ENCODE assay signal across 16 mouse cellular contexts in genomic region chr3:79910375-79911141, GRCm38 (mm10). TPM values are rescaled to one million over a fixed set of nuclear protein-coding genes. Genes with fewer than 3 reads are reported as not detected.
A peak's percentile ranks its signal among the peaks of the same experiment; 100 is the strongest.
DNase-seq lines count a peak whose midpoint lies in the region; ATAC-seq and TF ChIP-seq lines count a peak whose summit lies in the region.
"Had no signal": no experiment of that assay in that cellular context is flagged by ENCODE, and none has a peak within 500 bp of the region (broad histone marks: within the 10 kb centered on the region; RNA-seq: fewer than 3 reads in every experiment).

No protein-coding gene starts in this region.

- WGBS in heart, embryonic 11.5 days (ENCODE audit: insufficient replicate concordance), result 53% methylated on average over 10 of the region's 10 CpGs
- 51% methylated on average over 10 of the region's 10 CpGs for whole genome bisulfite sequencing in lung, postnatal 0 days
- 44% methylated on average over 10 of the region's 10 CpGs for WGBS in lung, adult 2 months
- WGBS in heart, embryonic 16.5 days, result 53% methylated on average over 10 of the region's 10 CpGs

- intact Hi-C loops in left cerebral cortex, postnatal 25 days (cut with DNase I), result no loop called here

- no peak overlapping the region for H3K9ac ChIP-seq in heart, embryonic 11.5 days (ENCODE audit: low read depth, low read length)
- no peak overlapping the region for H3K9ac ChIP-seq in lung, postnatal 0 days (replicated peaks; ENCODE audit: low read depth)
- no peak overlapping the region for H3K9ac ChIP-seq in heart, embryonic 16.5 days (ENCODE audit: low read length)
- H3K9ac ChIP-seq: embryonic facial prominence, embryonic 15.5 days; forebrain, embryonic 15.5 days; hindbrain, embryonic 15.5 days had no signal

- 0 out of 2 replicates have a peak overlapping the region, but pooled peaks have one; percentile 1 for H3K27ac ChIP-seq in heart, embryonic 11.5 days (ENCODE audit: low read depth, low read length)
- peak overlapping the region; percentile 48 for H3K27ac ChIP-seq in lung, postnatal 0 days (ENCODE audit: low read length)
- H3K27ac ChIP-seq in heart, embryonic 16.5 days (ENCODE audit: low read length), result peak overlapping the region; percentile 23; the same call in 1 of the 2 replicates
- H3K27ac ChIP-seq: embryonic facial prominence, embryonic 15.5 days; forebrain, embryonic 15.5 days; hindbrain, embryonic 15.5 days; midbrain, embryonic 10.5 days had no signal

- peaks cover 22% of the 10 kb centered on the region for H3K4me1 ChIP-seq in heart, embryonic 11.5 days (ENCODE audit: control insufficient read depth, insufficient read depth, low read length)
- peaks cover 4% of the 10 kb centered on the region; the same call in 1 of the 2 replicates for H3K4me1 ChIP-seq in lung, postnatal 0 days (ENCODE audit: insufficient read depth, low read depth, low read length)
- H3K4me1 ChIP-seq in lung, adult 2 months (ENCODE audit: control insufficient read depth, insufficient read depth, low read length), result peaks cover 30% of the 10 kb centered on the region
- H3K4me1 ChIP-seq in heart, embryonic 16.5 days (ENCODE audit: control insufficient read depth, insufficient read depth, low read length), result peaks cover 26% of the 10 kb centered on the region
- H3K4me1 ChIP-seq: embryonic facial prominence, embryonic 15.5 days; forebrain, embryonic 15.5 days; hindbrain, embryonic 15.5 days; midbrain, embryonic 10.5 days had no signal

- H3K27me3 ChIP-seq in heart, embryonic 11.5 days (ENCODE audit: control insufficient read depth, insufficient read depth, low read length), result no peaks in the 10 kb centered on the region
- H3K27me3 ChIP-seq in lung, postnatal 0 days (replicated peaks; ENCODE audit: insufficient read depth, low read length), result no peaks in the 10 kb centered on the region
- no peaks in the 10 kb centered on the region for H3K27me3 ChIP-seq in heart, embryonic 16.5 days (ENCODE audit: control insufficient read depth, insufficient read depth, low read length)
- H3K27me3 ChIP-seq: embryonic facial prominence, embryonic 15.5 days; forebrain, embryonic 15.5 days; hindbrain, embryonic 15.5 days had no signal

- TF ChIP-seq CTCF in lung, postnatal 0 days (IDR thresholded peaks at IDR 0.05), result peak; percentile 30; the same call in 1 of the 2 replicates
- no peak for TF ChIP-seq CTCF in lung, adult 2 months (IDR thresholded peaks at IDR 0.05; ENCODE audit: insufficient read depth, low read length)

- no peak for DNase-seq in heart, adult 9 months (ENCODE audit: low spot score in 2 of 2)
- DNase-seq in lung, postnatal 0 days (ENCODE audit: low spot score), result no peak
- no peak for DNase-seq in lung, adult 2 months
- no peak for DNase-seq in kidney, adult 11 months
- DNase-seq in left cerebral cortex, postnatal 25 days (ENCODE audit: low spot score in 2 of 2), result no peak
- DNase-seq: cerebellum, adult 11-12 months; gastrocnemius, postnatal 25 days; kidney, adult 18-20 months; right cerebral cortex, postnatal 14 days; thymus, adult 18-20 months had no signal

- no peak for ATAC-seq in heart, embryonic 11.5 days (replicated peaks; ENCODE audit: insufficient number of reproducible peaks, low FRiP score, low TSS enrichment)
- peak; percentile 70 for ATAC-seq in lung, postnatal 0 days
- no peak for ATAC-seq in heart, embryonic 16.5 days (replicated peaks; ENCODE audit: extremely low read depth, insufficient read depth, low FRiP score)
- ATAC-seq: forebrain, embryonic 15.5 days had no signal

- peaks cover 7% of the 10 kb centered on the region for H3K36me3 ChIP-seq in heart, embryonic 11.5 days (ENCODE audit: control insufficient read depth, insufficient read depth, low read length)
- H3K36me3 ChIP-seq in lung, postnatal 0 days (ENCODE audit: insufficient read depth, low read length), result no peaks in the 10 kb centered on the region
- peaks cover 18% of the 10 kb centered on the region for H3K36me3 ChIP-seq in heart, embryonic 16.5 days (ENCODE audit: control insufficient read depth, insufficient read depth)
- H3K36me3 ChIP-seq: embryonic facial prominence, embryonic 15.5 days; forebrain, embryonic 15.5 days; hindbrain, embryonic 15.5 days; midbrain, embryonic 10.5 days had no signal

- H3K4me2 ChIP-seq in heart, embryonic 11.5 days, result no peak overlapping the region
- no peak overlapping the region for H3K4me2 ChIP-seq in lung, postnatal 0 days (replicated peaks; ENCODE audit: low read depth, low read length)
- H3K4me2 ChIP-seq in heart, embryonic 16.5 days (ENCODE audit: low read depth, low read length), result no peak overlapping the region
- H3K4me2 ChIP-seq: embryonic facial prominence, embryonic 15.5 days; forebrain, embryonic 15.5 days; hindbrain, embryonic 15.5 days had no signal

- peak; percentile 58; the same call in 1 of the 2 replicates for TF ChIP-seq EP300 in lung, postnatal 0 days (IDR thresholded peaks at IDR 0.05)

- H3K9me3 ChIP-seq in heart, embryonic 11.5 days (replicated peaks; ENCODE audit: control insufficient read depth, low read length), result no peaks in the 10 kb centered on the region
- H3K9me3 ChIP-seq in lung, postnatal 0 days (ENCODE audit: low read length), result no peaks in the 10 kb centered on the region
- H3K9me3 ChIP-seq in heart, embryonic 16.5 days (replicated peaks; ENCODE audit: control insufficient read depth, low read length), result no peaks in the 10 kb centered on the region
- H3K9me3 ChIP-seq: embryonic facial prominence, embryonic 15.5 days; forebrain, embryonic 15.5 days; hindbrain, embryonic 15.5 days; midbrain, embryonic 10.5 days had no signal

- H3K4me3 ChIP-seq in heart, embryonic 11.5 days (ENCODE audit: low read depth, low read length), result no peak overlapping the region
- no peak overlapping the region for H3K4me3 ChIP-seq in lung, postnatal 0 days (ENCODE audit: low read depth, low read length)
- H3K4me3 ChIP-seq in lung, adult 2 months (replicated peaks; ENCODE audit: extremely low read depth, low read depth, low read length), result no peak overlapping the region
- H3K4me3 ChIP-seq in heart, embryonic 16.5 days (ENCODE audit: low read length), result no peak overlapping the region
- H3K4me3 ChIP-seq: embryonic facial prominence, embryonic 15.5 days; forebrain, embryonic 15.5 days; hindbrain, embryonic 15.5 days; midbrain, embryonic 10.5 days had no signal

- TF ChIP-seq POLR2A in lung, adult 2 months (IDR thresholded peaks at IDR 0.05; ENCODE audit: borderline replicate concordance, extremely low read depth, low read depth, low read length), result no peak

RNA-seq across cellular contexts. Expression of gene Fam198b, which starts 26.2 kb away (rescaled TPM):
- 44.4 and 51.4 TPM in 2 replicates for polyA plus RNA-seq in heart, embryonic 11.5 days (2014; fragmentation: Nextera tagmentation; extraction: Ambion mirVana)
- 21.3 and 35.3 TPM in 2 replicates for polyA plus RNA-seq in lung, postnatal 0 days (2015; fragmentation: Nextera tagmentation; extraction: Ambion mirVana)
- 16.5 and 20.3 TPM in 2 replicates for polyA plus RNA-seq in lung, adult 2 months (2012; rRNA removed)
- 61.6 and 61.7 TPM in 2 replicates for polyA plus RNA-seq in heart, embryonic 16.5 days (2015; fragmentation: Nextera tagmentation; extraction: Ambion mirVana)
- 10 to 100 TPM in 1 of 2 experiments, 1 to 10 TPM in 1; 8.8 to 10.4 TPM for total RNA-seq in left cerebral cortex, postnatal 25 days (2021)

RNA-seq across cellular contexts. Expression of gene Tmem144, which starts 58.0 kb away (rescaled TPM):
- polyA plus RNA-seq in heart, embryonic 11.5 days (2014; fragmentation: Nextera tagmentation; extraction: Ambion mirVana), result 11.7 and 12.8 TPM in 2 replicates
- polyA plus RNA-seq in lung, postnatal 0 days (2015; fragmentation: Nextera tagmentation; extraction: Ambion mirVana), result 4.4 and 4.8 TPM in 2 replicates
- 0.92 and 1.9 TPM in 2 replicates for polyA plus RNA-seq in lung, adult 2 months (2012; rRNA removed)
- polyA plus RNA-seq in heart, embryonic 16.5 days (2015; fragmentation: Nextera tagmentation; extraction: Ambion mirVana), result 10.5 and 11.3 TPM in 2 replicates
- 10 to 100 TPM; 10.5 to 10.8 TPM for total RNA-seq in left cerebral cortex, postnatal 25 days (2021)
